Mouse (Mus musculus): ENCODE results near the gene Abcd3.

- no peak for TF ChIP-seq POLR2A (IDR thresholded peaks at IDR 0.05; ENCODE audit: insufficient read depth, low read depth, low read length)
- TF ChIP-seq CTCF (IDR thresholded peaks at IDR 0.05; ENCODE audit: insufficient read depth, low read depth, low read length), result no peak
These were observed 37.1 kb upstream of the Abcd3 start for GRCm38 (mm10) chr3:121852074-121852826.

Measured in olfactory bulb, adult 2 months (tissue).